Mouse (Mus musculus) neural tube, embryonic 13.5 days (tissue): ENCODE measurements around the gene Gm10837. TPM values are rescaled to one million over a fixed set of nuclear protein-coding genes. Genes with fewer than 3 reads are reported as not detected.

Experiments used
- ATAC-seq: fragments of 200-750 bp; cut with Nextera tagmentation; 2 replicates; pipeline ENCODE4 v1.8.0; 2017; ENCODE audit warnings: low read depth, mild to moderate bottlenecking, moderate TSS enrichment, moderate library complexity
- H3K27ac ChIP-seq: fragments of 300-500 bp; sonication (generic); replicated peaks from 2 replicates; pipeline ENCODE4 v1.5.1; 2015; ENCODE audit warnings: moderate library complexity, mild to moderate bottlenecking, inconsistent platforms
- H3K27me3 ChIP-seq: fragments of 300-500 bp; sonication (generic); 2 replicates; pipeline ENCODE4 v1.6.1; 2015; ENCODE audit warnings: mild to moderate bottlenecking, inconsistent platforms
- H3K36me3 ChIP-seq: fragments of 300-500 bp; sonication (generic); 2 replicates; pipeline ENCODE4 v1.6.1; 2015; ENCODE audit warnings: mild to moderate bottlenecking, inconsistent platforms
- H3K4me1 ChIP-seq: fragments of 300-500 bp; sonication (generic); replicated peaks from 2 replicates; pipeline ENCODE4 v1.6.1; 2015; ENCODE audit warnings: inconsistent platforms
- H3K4me2 ChIP-seq: fragments of 300-500 bp; sonication (generic); 2 replicates; pipeline ENCODE4 v1.6.1; 2015; ENCODE audit warnings: inconsistent platforms, mild to moderate bottlenecking, moderate library complexity
- H3K4me3 ChIP-seq: fragments of 300-500 bp; sonication (generic); 2 replicates; pipeline ENCODE4 v1.5.1; 2015; ENCODE audit warnings: mild to moderate bottlenecking, inconsistent platforms
- H3K9ac ChIP-seq: fragments of 300-500 bp; sonication (generic); 2 replicates; pipeline ENCODE4 v1.6.1; 2015; ENCODE audit warnings: moderate library complexity, mild to moderate bottlenecking, inconsistent platforms
- H3K9me3 ChIP-seq: fragments of 300-500 bp; sonication (generic); 2 replicates; pipeline ENCODE4 v1.6.1; 2016; ENCODE audit warnings: inconsistent platforms
- WGBS: fragments of 180-500 bp; shearing (Covaris S2); methylation state at CpG from one replicate; pipeline ENCODE4 v1.1.7; 2015; 5-methylcytosine and 5-hydroxymethylcytosine counted together
- polyA plus RNA-seq: library from polyadenylated mRNA; unstranded; fragments of >200 nt; fragmentation: Nextera tagmentation; extraction: Ambion mirVana; gene quantifications from 2 replicates; pipeline ENCODE4 v1.2.1, GENCODE M21; 2015

Gm10837 gene
- polyA plus RNA-seq, 1 experiment from 2014 or later, result 0.29 TPM

- Histone ChIP-seq H3K36me3 (no peaks in the 10 kb centered on the region), H3K4me2 (peak overlapping the region; percentile 62), H3K4me1 (peaks cover 30% of the 10 kb centered on the region), H3K4me3 (peak overlapping the region; percentile 58), H3K27me3 (peaks cover 67% of the 10 kb centered on the region), H3K27ac (peak overlapping the region; percentile 96), H3K9ac (peak overlapping the region; percentile 82), H3K9me3 (no peaks in the 10 kb centered on the region)
- no peak for ATAC-seq
- WGBS, result under 1% methylated on average over 62 of the region's 62 CpGs
These were observed 14.2 kb upstream of the Gm10837 start for GRCm38 (mm10) chr14:122476041-122476821.

- peaks cover 30% of the 10 kb centered on the region for H3K4me1 ChIP-seq
- H3K27me3 ChIP-seq, result peaks cover 67% of the 10 kb centered on the region
- H3K9me3 ChIP-seq, result no peaks in the 10 kb centered on the region
- H3K27ac ChIP-seq, result peak overlapping the region; percentile 96
- no peak for ATAC-seq
- no peaks in the 10 kb centered on the region for H3K36me3 ChIP-seq
- H3K9ac ChIP-seq, result peak overlapping the region; percentile 82
- WGBS, result under 1% methylated on average over 18 of the region's 18 CpGs
- peak overlapping the region; percentile 58 for H3K4me3 ChIP-seq
- peak overlapping the region; percentile 62 for H3K4me2 ChIP-seq
These were observed 13.6 kb upstream of the Gm10837 start for GRCm38 (mm10) chr14:122476822-122477215.

- Histone ChIP-seq H3K36me3 (no peaks in the 10 kb centered on the region), H3K4me2 (peak overlapping the region; percentile 62), H3K4me3 (peak overlapping the region; percentile 58), H3K4me1 (peaks cover 33% of the 10 kb centered on the region), H3K9me3 (no peaks in the 10 kb centered on the region), H3K9ac (peak overlapping the region; percentile 82), H3K27me3 (peaks cover 68% of the 10 kb centered on the region), H3K27ac (peak overlapping the region; percentile 96)
- under 1% methylated on average over 20 of the region's 20 CpGs for WGBS
- ATAC-seq, result no peak
These were observed 13.1 kb upstream of the Gm10837 start for GRCm38 (mm10) chr14:122477261-122477671.

GRCm38 (mm10) chr14:122477971-122478573, 12.3 kb upstream of the Gm10837 start:
- no peak for ATAC-seq
- no peaks in the 10 kb centered on the region for H3K9me3 ChIP-seq
- peak overlapping the region; percentile 62 for H3K4me2 ChIP-seq
- H3K4me3 ChIP-seq, result peak overlapping the region; percentile 58
- H3K4me1 ChIP-seq, result peaks cover 42% of the 10 kb centered on the region
- H3K36me3 ChIP-seq, result no peaks in the 10 kb centered on the region
- WGBS, result 2% methylated on average over 9 of the region's 9 CpGs
- peak overlapping the region; percentile 96 for H3K27ac ChIP-seq
- H3K27me3 ChIP-seq, result peaks cover 69% of the 10 kb centered on the region
- peak overlapping the region; percentile 82 for H3K9ac ChIP-seq

GRCm38 (mm10) chr14:122478574-122479011, 11.8 kb upstream of the Gm10837 start:
- no peak for ATAC-seq
- WGBS, result 1% methylated on average over 18 of the region's 22 CpGs
- peak overlapping the region; percentile 83 for H3K27ac ChIP-seq
- H3K9ac ChIP-seq, result peak overlapping the region; percentile 82
- H3K9me3 ChIP-seq, result no peaks in the 10 kb centered on the region
- no peaks in the 10 kb centered on the region for H3K36me3 ChIP-seq
- H3K27me3 ChIP-seq, result peaks cover 69% of the 10 kb centered on the region
- peaks cover 39% of the 10 kb centered on the region for H3K4me1 ChIP-seq
- H3K4me2 ChIP-seq, result peak overlapping the region; percentile 62
- peak overlapping the region; percentile 58 for H3K4me3 ChIP-seq

GRCm38 (mm10) chr14:122479461-122480109, 10.8 kb upstream of the Gm10837 start:
- H3K4me1 ChIP-seq, result peaks cover 32% of the 10 kb centered on the region
- no peak for ATAC-seq
- no peaks in the 10 kb centered on the region for H3K9me3 ChIP-seq
- H3K4me2 ChIP-seq, result peak overlapping the region; percentile 62
- peaks cover 75% of the 10 kb centered on the region for H3K27me3 ChIP-seq
- peak overlapping the region; percentile 58 for H3K4me3 ChIP-seq
- H3K36me3 ChIP-seq, result no peaks in the 10 kb centered on the region
- 13% methylated on average over 17 of the region's 17 CpGs for WGBS
- peak overlapping the region; percentile 82 for H3K9ac ChIP-seq
- H3K27ac ChIP-seq, result 0 out of 2 replicates have a peak overlapping the region, but pooled peaks have one; percentile 4

- Histone ChIP-seq H3K27ac (peak overlapping the region; percentile 77), H3K27me3 (peaks cover 80% of the 10 kb centered on the region), H3K9me3 (no peaks in the 10 kb centered on the region), H3K4me1 (peaks cover 33% of the 10 kb centered on the region), H3K4me3 (peak overlapping the region; percentile 58), H3K36me3 (no peaks in the 10 kb centered on the region), H3K4me2 (peak overlapping the region; percentile 62), H3K9ac (peak overlapping the region; percentile 64)
- 11% methylated on average over 2 of the region's 2 CpGs for WGBS
- no peak for ATAC-seq
These were observed 10.0 kb upstream of the Gm10837 start for GRCm38 (mm10) chr14:122480355-122480754.

GRCm38 (mm10) chr14:122481181-122481580, 9.2 kb upstream of the Gm10837 start:
- Histone ChIP-seq H3K36me3 (no peaks in the 10 kb centered on the region), H3K4me3 (peak overlapping the region; percentile 58), H3K9me3 (no peaks in the 10 kb centered on the region), H3K4me2 (peak overlapping the region; percentile 62), H3K9ac (peak overlapping the region; percentile 64), H3K27me3 (peaks cover 84% of the 10 kb centered on the region), H3K27ac (peak overlapping the region; percentile 77), H3K4me1 (peaks cover 25% of the 10 kb centered on the region)
- 9% methylated on average over 15 of the region's 15 CpGs for WGBS
- ATAC-seq, result peak; percentile 51; the same call in 1 of the 2 replicates

GRCm38 (mm10) chr14:122482081-122483023, 8.0 kb upstream of the Gm10837 start:
- Histone ChIP-seq H3K9ac (peak overlapping the region; percentile 64), H3K4me1 (peaks cover 20% of the 10 kb centered on the region), H3K36me3 (no peaks in the 10 kb centered on the region), H3K9me3 (no peaks in the 10 kb centered on the region), H3K27me3 (peaks cover 87% of the 10 kb centered on the region), H3K4me2 (peak overlapping the region; percentile 62), H3K27ac (peak overlapping the region; percentile 77), H3K4me3 (peak overlapping the region; percentile 58)
- no peak for ATAC-seq
- 3% methylated on average over 38 of the region's 38 CpGs for WGBS

GRCm38 (mm10) chr14:122483024-122483385, 7.4 kb upstream of the Gm10837 start:
- no peaks in the 10 kb centered on the region for H3K9me3 ChIP-seq
- H3K36me3 ChIP-seq, result no peaks in the 10 kb centered on the region
- peaks cover 86% of the 10 kb centered on the region for H3K27me3 ChIP-seq
- peak overlapping the region; percentile 77 for H3K27ac ChIP-seq
- WGBS, result 3% methylated on average over 5 of the region's 5 CpGs
- peak overlapping the region; percentile 62 for H3K4me2 ChIP-seq
- H3K4me1 ChIP-seq, result peaks cover 20% of the 10 kb centered on the region
- peak overlapping the region; percentile 64 for H3K9ac ChIP-seq
- ATAC-seq, result no peak
- peak overlapping the region; percentile 58 for H3K4me3 ChIP-seq
